Mouse (Mus musculus) B cell, adult 2 months (primary cell): ENCODE measurements at regions not wholly inside any gene's neighbourhood (a gene's known extent, or its start where the extent isn't known, plus 50 kb on each side); places are given as distances from the start of the nearest gene placed in this dataset.

ENCODE experiments used
- DNase-seq, 2 experiments: peaks; one replicate each; pipeline ENCODE4 v3.0.0; 2022

DNA sequence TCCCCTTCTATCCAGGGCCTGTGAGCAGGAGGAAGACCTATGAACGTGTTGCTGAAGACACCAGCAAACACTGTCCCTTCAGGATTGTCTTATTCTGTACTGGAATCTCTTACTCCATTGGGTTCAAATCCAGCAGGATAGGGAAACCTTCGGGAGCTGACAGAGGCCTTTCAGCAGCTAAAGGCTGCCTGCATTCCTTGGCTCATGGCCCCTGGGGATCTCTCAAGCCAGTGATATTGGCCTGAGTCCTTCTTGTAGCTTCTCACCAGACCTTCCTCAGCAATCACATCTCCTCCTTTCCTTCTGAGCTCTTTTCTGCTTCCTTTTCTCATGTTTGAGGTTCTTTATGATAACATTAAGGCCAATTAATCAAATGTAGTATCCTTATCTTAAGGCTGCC is 103.8 kb upstream of the Sh3bp4 start:
- no peak for DNase-seq

- DNase-seq: no peak
Observed at GRCm38 (mm10) chr1:88968142-88968541, 102.1 kb upstream of the Sh3bp4 start.

- no peak for DNase-seq
Observed at GRCm38 (mm10) chr1:88969016-88969415, 101.2 kb upstream of the Sh3bp4 start.

- DNase-seq: no peak
Observed at GRCm38 (mm10) chr1:88969630-88970029, 100.6 kb upstream of the Sh3bp4 start.

GRCm38 (mm10) chr1:88976101-88976500 is 94.1 kb upstream of the Sh3bp4 start:
- no peak for DNase-seq

DNA sequence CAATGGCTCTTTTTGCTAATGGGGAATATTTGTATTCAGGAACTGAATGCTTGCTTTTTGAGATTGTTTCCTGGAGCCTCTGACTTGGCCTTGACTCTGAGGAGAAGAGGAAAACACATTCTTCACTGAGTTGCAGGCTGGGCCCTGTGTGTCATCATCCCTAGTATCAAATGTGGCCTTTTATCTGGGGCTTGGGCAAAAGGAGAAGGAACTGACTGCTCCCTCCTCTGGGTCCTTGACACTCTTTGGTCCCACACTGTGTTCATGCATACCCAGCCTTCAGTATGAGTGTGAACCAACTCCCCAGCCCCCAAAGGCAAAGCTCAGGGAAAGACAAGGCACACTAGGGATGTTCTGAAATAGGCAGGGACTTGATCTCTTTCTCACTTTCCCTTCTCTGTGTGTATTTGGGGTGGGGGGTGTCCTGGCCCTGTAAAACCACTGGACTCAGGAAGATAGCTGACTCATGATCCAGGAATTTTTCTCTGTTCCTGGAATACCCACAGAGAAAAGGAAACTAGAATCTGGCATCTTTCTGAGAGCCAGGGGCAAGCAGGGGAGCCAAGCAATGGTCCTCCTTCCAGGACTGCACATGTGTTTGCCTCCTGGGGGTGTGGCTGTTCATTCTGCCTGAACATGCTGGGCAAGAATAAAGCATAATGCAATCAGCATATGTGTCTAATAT is 82.1 kb upstream of the Sh3bp4 start:
- DNase-seq: no peak

DNA sequence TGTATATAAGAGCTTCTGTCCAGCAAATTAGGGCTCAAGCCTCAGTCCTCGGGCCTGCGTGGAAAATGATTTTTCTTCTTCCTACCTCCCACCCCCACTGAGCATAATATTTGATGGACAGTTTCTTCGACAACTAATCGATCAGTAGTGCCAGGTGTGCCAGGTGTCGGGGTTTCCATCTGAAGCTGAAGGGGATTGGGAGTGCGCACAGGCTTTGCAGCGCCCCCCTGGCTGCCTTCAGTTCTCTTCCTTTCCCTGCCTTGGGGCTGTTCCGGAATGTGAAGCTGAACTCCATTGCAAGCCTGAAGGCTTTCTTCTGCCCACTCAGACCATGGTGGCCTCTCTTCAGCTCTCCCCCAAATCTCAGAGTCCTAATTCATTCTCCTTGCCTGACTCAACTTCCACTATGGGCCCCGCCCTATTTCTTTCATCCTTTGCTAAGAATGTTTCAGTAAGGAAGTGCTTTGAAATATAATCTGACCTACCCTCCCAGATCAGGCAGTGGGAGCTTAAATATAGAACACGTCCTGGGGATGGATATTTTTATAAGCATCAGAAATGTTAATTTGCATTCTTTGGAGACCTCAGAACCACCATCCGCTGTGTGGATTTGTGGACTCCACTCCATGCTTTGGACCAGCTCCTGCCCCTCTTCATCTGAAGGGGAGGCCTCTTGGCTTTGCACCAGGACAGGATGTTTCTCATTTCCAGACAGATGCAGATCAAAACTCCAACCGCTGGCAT is 75.5 kb upstream of the Sh3bp4 start:
- no peak for DNase-seq

GRCm38 (mm10) chr1:88995945-88996344 is 74.3 kb upstream of the Sh3bp4 start:
- DNase-seq: no peak

DNA sequence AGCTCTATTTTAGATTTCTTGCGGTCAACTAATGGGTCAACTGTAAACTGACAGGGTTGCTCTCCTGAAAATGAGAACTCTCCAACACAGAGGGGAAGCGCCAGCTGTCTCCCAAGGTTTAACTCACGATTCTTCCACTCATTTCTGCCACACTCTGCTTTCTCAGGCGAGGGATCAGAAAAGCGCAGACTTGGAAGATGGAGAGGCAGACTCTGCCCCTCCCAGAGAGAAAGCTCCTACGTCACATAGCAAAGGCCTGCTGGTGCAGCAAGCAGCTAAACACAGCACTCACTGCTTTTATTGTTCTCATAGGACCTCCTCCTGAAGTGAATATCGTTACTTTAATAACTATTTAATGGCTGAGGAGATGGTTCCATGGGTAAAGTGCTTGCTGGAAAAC is 73.6 kb upstream of the Sh3bp4 start:
- DNase-seq: no peak

- no peak for DNase-seq
Observed at GRCm38 (mm10) chr1:88997847-88998246, 72.4 kb upstream of the Sh3bp4 start.

GRCm38 (mm10) chr1:89002326-89002725 is 67.9 kb upstream of the Sh3bp4 start:
- DNase-seq: no peak

DNA sequence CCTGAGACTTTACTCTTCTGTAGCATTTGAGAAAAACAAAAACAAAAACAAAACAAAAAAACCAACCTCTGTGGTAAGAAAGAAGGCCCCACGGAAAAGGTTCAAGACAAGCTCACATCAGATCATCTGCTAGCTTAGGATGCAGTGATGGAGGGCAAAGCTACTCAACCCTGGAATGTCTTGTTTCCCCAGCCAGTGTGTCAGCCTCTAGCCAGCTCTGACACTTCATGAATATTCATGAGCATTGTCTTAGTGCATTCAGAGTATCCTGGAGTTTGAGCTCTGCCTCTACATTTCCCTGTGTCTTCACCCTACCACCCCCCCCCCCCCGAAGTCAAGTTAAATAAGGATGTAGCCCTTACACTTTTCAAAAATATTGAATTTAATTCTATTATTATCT is 66.5 kb upstream of the Sh3bp4 start:
- DNase-seq: no peak

DNA sequence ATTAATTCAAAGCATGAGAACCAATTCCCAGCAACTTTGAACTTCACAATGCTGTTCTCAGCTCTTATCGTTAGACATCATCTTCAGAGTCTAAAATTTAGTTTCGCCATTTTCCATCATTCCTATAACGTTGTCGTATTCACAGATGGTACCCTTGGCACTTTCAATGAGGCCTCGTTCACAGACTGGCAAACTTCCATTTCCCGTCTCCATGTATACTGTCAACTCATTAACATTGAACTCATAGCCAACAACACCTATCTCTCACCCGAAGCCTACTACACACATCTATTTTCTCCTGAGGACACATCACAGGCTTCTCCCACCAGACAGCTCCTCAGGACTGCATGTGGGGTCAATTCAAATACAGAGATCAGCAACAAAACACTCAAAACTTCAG is 62.7 kb upstream of the Sh3bp4 start:
- DNase-seq: no peak

DNA sequence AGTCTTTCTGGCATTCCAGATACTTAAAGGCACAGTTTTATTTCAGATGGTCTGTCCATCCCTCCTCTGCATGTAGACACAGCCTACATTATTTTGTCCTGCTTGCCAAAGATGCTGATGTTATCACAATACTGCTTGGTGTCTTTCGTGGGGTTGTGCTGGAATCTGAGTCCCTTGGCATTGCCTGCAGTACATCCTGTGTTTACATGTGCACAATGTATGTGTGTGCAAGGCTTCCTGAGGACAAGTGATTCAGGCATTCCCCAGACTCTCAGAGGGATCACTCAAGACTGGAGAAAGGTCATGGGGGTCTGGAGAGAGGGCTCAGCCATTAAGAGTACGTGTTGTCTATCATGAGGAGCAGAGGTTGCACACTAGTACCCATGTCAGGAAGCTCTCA is 60.0 kb upstream of the Sh3bp4 start:
- no peak for DNase-seq

- DNase-seq: no peak
Observed at GRCm38 (mm10) chr1:89011454-89011853, 58.8 kb upstream of the Sh3bp4 start.

GRCm38 (mm10) chr1:89015385-89015784 is 54.8 kb upstream of the Sh3bp4 start:
- DNase-seq: no peak

DNA sequence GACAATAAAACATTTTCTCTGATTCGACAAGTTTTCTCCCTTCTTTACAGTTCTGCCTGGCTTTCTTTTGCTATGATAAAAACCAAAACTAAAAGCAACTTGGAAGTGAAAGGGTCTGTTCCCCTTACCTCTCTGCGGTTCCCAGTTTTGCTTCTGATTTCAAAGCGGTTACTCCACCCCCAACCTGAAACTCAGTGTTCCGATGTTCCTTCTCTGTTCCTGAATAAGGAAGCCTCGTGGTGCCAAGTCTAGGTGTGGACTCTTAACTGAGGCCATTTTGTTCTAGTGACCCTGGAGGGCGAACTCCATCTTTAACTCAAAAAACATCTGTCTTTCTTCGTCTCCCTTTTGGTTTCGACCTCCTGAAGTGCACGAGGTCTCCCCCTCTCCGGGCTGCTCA is 54.4 kb upstream of the Sh3bp4 start:
- no peak for DNase-seq

DNA sequence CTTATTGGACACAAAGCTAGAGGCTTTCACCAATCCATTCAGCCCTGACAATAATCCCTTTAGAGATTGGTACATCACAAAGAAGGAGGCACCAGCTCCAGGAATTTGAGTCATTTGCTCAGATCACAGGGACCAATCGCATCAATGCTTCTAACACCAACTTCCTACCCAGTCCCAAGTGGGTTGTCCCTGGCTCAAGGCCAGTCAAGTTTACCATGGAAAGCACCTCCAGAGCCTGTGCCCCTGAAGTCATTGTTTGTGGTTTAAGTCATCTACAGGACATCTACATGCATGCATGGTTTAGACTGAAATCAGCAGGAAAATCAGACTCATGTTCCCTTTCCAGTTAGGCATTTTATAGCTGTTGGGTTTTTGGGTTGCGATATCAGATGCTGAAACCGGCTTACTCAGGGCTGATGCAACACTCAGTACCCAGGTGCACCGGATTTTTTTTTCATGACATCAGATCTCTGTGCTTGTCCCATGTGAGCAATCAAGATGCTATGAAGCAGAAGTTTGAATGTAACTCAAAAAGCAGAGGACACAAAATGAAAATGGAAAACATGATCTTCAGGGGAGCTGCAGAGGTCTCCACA is 50.3 kb upstream of the Sh3bp4 start:
- no peak for DNase-seq
